Mouse (Mus musculus) Muller cell, postnatal 12 days (primary cell): Measurements from ENCODE around the gene Hpca.

Source experiments
- DNase-seq: peaks from one replicate; pipeline ENCODE4 v3.0.0-alpha.2; 2015; ENCODE audit errors: inconsistent ontology term

Hpca gene

DNA sequence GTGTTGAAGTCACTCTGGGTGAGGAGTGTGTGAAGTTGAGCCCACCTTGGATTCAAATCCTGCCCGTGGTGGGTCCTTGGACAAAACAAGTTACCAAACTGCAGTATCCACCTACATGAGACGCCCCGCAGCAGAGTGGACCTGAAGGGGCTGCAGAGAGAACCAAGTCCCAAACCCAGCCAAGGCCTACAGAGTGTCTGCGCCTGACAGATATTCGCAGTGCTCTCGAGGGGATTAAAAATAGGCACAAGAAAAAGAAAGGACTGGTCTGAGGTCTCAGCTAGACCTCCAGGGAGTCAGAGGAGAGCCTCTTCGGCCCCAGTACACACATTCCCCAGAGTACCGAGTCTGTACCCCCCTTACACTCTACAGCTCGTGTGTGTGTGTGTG, 14.3 kb upstream of the Hpca start:
- no peak for DNase-seq

DNA sequence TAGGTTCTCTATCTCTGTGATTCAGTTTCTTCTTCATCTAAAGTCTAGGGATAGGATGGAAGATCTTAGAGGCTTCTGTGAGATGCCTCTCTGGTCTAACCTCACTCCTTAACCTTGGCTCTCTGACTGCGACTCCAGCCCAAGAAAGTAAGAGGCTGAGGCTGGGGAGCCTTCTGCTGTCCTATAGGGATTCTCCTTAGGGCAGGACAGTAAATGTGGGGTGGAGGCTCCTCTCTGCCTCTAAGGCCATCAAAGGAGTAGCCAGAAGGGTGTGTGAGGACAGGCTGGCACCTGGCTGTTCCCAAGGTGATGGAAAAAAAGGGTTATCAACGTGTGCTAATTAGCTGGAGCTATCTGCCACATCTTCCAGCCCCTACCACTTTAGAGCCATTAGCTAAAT, 13.8 kb upstream of the Hpca start:
- DNase-seq: no peak

- peak; percentile 62 for DNase-seq
Observed at GRCm38 (mm10) chr4:129134799-129135585, 13.2 kb upstream of the Hpca start.

DNA sequence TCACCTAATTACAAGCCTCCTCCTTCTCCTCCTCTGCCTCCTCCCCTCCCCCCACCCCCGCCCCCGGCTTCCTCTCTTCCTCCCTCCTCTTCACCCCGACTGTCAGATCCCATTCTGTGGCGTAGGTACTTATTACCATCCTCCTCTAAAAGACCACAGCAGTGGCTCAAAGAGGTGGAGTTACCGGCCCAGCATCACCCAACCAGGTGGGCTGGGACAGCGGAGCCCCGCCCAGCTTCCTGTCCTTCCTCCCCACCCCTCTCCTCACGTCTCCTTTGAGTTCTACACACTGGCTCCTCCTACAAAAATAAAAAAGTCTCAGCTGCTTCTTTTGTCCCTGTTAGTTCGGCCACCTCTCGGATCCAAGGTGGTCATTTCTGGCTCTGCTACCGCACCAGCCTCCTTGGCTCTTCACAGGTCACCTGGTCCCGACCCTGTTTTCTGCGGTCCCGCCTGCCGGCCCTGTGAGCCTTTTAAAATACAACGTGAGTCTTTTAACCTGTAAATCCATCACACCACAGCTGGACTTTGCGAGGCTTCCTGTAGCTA, 9.0 kb upstream of the Hpca start:
- no peak for DNase-seq

DNA sequence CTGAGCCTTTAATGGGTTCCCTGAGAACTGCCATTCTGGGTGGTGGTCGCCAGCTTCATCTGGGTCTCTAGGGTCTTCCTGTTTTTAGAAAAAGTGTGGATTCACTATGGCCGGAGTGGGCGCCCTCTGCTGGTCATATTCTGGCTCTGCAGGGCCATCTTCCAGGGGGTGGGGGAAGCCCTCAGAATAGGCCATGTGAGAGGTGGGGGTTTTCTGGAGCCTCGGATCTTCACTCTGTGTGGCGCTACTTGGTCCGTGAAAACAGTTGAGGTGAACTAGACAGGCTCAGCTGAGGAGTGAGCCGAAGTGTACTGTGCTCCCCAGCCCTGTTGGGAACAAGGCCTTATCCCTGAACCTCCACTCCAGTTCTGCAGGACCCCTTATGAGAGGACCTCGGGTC, 8.3 kb upstream of the Hpca start:
- peak; percentile 50 for DNase-seq

GRCm38 (mm10) chr4:129129387-129129786, 7.6 kb upstream of the Hpca start:
- DNase-seq: no peak

DNA sequence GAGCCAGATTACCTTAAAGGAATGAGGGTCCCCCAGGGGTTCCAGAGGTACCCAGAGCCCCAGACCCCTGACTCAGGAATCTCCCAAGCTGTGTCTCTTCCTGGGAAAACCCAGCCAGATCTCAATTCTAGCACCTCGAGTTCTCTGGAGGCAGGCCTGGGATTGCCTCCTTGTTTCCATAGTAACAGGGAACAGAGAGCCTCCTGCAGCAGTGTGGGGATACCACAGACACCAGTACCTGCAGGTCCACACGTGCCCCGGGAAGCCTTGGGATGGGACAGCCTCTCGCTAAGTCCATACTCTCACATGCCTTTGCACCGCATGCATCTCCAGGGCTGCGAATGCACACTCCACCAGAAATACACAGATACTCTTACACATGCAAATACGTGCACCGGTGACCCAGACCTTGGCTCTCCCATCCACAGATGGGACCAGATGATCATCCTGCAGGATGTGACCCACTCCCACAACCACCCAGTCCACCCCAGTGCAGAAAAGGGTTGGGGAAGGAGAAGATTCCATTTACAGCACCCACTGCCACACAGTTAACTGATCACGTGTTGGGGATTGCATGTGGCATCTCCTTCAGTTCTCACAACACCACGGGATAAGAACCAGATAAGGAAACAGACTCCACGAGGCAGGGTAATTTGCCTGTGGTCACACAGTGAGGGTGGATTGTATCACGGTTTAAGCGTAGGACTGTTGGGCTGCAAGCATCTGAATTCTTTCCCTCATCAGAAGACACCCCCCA, 6.9 kb upstream of the Hpca start:
- DNase-seq: no peak

DNA sequence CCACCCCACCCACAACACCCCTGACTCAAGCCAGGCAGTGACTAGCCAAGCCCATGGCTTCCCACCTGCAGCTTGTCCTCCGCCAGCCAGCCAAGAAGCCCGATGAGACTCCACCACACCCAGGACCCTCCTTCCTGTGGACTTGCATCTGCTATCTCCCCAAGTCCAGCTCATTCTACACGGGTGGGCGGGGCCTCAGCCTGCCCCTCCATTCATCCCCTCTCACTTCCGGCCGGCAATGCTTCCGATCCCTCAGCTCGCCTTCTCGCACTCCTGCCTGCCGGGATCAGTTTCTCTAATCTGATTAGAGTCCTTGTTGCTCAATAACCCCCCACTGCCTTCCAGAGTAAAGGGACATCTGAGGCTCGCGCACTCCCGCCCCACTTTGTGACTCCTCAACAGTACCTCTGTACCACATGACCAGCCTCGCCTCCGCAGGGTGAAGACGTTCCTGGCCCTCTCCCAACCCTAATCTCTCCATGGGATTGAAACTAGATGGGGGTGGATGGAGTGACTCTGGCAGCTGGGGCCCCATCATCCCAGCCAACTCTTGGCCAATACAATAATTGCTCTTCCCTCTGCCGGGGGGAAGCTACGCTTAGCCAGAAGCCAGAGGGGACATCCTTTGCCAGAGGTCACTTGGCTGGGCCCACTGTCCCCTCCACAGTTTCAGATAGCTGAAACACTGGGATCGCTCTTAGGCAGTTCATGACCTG, 4.1 kb upstream of the Hpca start:
- no peak for DNase-seq

- DNase-seq: no peak
Observed at GRCm38 (mm10) chr4:129124652-129125146, 2.9 kb upstream of the Hpca start.

- DNase-seq: no peak
Observed at GRCm38 (mm10) chr4:129122719-129123118, 883 bp upstream of the Hpca start.

DNA sequence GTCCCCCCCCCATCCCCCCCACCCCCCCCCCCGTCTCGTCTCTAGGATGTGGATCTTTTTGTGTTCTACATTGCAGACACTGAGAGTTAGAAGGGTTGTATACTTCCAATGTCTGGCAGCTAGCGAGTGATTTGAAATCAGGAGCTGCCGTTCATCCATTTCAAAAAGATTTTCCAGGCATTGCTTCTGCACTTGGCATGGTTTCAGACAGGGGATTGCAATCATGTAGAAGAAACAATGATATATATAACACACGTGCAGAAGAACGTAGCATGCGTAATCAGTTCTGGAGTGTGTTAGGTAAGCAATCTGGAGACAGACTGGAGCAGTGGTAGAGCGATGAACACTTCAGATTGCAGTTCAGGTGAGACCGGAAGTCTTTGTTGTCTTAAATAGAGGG, 271 bp upstream of the Hpca start:
- DNase-seq: no peak

GRCm38 (mm10) chr4:129120520-129121445, 1.1 kb downstream of the Hpca start:
- DNase-seq: peak; percentile 85

DNA sequence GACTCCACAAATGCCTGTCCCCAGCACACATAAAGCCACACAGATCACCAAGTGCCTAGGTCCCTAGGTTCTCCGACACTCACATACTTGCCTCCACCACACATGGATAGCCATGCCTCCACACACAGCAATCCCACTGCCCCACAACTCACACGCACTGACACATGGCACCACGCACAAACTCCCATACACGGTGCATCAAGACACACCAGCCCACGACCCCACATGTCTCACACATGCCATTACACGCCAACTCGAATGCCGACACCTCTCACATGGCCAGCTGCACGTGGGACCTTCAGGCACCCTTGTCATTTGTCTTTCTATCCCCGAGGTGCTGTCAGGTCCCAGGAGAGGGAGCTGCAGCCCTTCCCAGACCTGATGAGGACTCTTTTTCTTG, 2.1 kb downstream of the Hpca start:
- no peak for DNase-seq

GRCm38 (mm10) chr4:129117720-129118510, 3.9 kb downstream of the Hpca start:
- no peak for DNase-seq

GRCm38 (mm10) chr4:129116703-129117102, 5.1 kb downstream of the Hpca start:
- DNase-seq: no peak

DNA sequence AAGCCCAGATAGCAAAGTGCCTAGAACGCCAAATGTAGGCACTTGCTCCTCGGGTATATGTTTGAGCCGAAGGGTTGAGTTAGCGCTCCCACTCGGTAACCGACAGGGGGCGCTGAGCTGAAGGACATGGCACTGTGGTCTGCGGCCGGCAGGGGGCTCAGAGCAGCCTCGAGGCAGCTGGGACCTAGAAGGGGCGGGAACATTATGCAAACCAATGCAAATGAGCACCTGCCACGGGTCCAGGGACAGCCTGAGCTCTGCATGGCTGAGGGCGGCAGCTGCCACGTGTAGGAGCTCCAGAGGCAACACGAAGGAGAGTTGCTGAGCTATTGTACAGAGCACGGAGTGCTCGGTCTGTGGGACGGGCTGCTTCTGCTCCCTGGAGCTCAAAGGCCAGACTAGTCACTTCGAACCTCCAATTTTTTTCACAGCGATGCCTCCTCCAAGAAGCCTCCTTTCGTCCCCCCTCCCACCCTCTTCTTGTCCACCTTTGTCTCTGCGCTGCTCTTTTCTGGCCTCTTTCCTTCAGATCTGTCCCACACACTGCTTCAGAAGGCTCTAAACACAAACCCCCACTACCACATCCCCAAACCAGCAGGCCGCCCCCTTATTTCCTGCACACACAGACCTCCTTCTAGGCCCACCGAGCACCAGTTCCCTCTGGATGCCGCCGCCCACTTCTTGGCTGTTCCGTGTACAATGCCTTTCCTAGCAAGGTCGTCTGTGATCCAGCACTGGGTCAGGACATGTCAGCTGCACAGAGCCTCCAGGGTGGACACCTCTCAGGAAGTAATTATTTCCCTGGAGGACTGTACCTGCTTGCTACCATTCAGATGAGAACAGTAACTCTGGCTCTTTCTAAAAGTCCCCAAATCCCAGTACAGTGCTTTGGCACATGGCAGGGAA, 8.5 kb downstream of the Hpca start:
- DNase-seq: peak; percentile 69

DNA sequence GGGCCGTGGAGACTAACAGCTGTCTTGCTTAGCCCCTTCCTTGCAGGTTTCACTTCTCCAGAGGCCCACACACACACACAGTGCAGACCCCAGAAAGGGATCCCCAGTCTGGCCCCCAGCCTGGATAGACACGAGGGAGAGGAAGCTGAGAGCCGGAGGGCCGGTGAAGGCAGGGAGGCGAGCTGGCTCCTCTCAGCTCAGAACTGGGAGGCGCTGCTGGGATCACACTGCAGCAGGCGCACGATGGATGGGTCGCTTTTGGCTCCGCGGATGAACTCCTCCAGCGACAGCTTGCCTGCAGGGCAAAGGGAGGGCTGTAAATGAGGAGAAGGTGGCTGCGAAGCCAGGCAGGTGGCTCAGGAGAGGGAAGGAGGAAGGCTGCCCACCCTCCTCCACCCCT, 9.6 kb downstream of the Hpca start:
- no peak for DNase-seq

DNA sequence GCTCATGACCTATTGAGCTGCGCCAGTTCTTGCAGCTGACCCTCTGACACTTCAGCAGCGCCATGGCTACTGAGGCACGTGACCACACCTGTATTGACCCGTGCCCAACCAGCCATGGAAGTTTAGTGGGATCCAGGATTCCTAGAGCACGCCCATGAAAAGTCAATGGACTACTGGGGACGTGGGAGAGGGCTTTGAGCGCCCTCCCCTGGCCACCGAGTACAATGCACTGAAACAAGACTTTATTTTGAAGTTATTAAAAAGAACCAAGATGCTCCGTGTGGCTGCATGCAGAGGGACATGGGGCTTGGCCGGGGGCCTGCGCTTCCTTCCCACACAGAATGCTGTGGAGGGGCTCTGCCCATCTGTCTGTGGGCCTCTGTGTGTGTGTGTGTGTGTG, 10.5 kb downstream of the Hpca start:
- no peak for DNase-seq

GRCm38 (mm10) chr4:129110804-129111203, 11.0 kb downstream of the Hpca start:
- DNase-seq: no peak
